Mouse (Mus musculus): ENCODE measurements around the gene Icmt. TPM values are rescaled to one million over a fixed set of nuclear protein-coding genes. Genes with fewer than 3 reads are reported as not detected.

Gene Icmt
- 22.1 and 30.5 TPM in 2 replicates for polyA plus RNA-seq (2012; rRNA removed)

DNA sequence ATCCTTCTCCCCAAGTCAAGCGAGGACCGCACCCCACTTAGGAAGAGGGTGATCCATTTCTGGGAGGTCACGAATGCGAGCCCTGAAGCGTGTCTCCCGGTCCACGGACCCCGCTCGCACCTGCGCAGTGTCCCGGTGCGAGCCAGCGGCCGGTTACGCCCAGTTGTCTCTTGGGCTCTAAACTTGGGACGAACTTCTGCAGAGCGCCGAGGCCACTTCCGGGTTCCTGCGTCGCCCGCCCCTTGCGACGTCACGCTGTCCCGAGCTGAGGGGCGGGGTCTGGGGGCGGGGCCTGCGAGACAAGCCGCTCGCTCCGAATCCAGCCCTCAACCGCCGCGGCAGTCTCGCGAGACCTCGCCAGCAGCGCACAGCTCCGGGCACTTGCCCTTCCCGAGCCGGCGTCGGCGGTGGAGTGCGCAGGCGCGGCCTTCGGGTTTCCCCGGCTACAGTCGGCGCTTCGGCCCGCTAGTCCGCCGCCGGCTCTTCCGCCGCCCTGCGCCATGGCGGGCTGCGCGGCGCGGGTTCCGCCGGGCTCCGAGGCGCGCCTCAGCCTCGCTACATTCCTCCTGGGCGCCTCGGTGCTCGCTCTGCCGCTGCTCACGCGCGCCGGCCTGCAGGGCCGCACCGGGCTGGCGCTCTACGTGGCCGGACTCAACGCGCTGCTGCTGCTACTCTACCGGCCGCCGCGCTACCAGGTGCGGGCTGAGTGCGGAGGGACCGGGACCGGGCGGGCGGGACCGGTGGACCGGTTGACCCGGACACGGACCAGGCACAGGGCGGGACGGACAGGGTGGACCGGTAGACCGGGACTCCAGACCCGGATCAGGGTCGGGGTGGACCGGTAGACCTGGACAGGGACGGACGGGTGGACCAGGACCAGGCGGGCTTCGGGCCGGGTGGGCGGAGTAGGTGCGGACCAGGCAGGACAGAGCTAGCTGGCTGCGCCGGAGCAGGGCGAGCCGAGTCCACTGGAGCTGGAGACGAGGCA lies at the start of gene Icmt:
TSS of gene Icmt (plus strand) at position 354 of the 988 bp plus-strand sequence.
- DNase-seq (ENCODE audit: low read depth, low spot score): peak; percentile 89
- under 1% methylated on average over 119 of the region's 119 CpGs for WGBS

DNA sequence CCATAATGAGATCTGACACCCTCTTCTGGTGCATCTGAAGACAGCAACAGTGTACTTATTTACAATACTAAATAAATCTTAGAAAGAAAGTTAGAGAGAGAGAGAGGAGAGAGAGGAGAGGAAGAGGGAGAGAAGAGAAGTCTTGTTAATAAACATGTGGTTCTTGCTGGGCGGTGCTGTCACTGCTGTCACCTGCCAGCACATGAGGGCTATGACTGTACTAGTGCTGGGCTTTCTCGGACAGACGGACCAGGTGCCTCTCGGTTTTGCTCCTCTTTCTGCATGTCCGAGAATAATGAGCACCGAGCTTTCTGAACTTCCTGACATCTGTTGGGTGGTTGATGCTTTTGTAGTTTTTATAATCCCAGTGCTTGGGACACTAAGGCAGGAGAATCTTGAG lies 46.4 kb upstream of the Icmt start:
- no peak for DNase-seq (ENCODE audit: low read depth, low spot score)
- WGBS: 84% methylated on average over 6 of the region's 6 CpGs

DNA sequence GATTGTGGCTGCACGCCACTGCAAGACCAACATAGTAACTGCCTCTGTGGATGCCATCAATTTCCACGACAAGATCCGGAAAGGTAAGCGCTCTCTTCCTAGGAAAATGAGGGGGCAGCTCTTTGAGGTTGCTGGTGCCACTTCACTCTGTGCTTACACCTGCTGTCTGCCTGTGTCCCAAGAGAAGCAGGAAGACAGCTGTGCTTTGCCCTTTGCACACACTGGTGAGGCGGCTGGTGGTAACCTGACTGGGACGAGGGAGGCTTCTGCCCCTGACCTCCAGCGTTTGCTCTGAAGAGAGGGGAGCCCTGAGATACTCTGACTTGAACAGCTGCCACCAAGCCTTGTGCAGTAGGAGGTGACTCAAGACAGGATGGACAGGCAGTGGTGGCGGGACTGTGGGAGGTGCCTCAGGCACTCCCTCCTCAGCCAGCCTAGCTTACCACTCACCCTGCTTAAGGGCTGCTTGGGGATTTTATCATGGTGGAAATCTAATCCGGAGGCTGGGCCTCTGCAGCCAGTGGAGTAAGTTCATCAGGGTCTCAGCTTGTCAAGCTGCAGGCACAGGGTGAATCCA lies 43.8 kb upstream of the Icmt start:
- WGBS: 68% methylated on average over 9 of the region's 9 CpGs
- DNase-seq (ENCODE audit: low read depth, low spot score): no peak

DNA sequence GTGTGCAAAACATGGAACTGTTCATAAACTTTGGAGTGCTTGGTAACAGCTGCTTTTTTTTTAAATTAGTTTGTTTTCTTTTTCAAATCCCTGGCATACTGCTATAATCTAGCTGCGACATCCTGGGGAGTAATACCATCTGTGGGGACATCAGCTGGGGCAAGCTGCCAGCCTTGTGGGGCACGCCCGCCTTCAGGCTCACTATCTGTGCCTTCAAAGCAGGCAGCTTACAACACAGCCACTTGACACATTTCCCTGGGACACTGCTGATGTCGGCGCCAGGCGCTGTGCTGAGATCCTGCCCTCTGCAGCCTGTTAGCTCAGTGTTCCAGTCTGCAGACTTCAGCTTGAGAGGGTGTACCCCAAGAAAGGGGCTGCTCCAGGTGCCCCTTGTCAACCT lies 40.0 kb upstream of the Icmt start:
- WGBS: 38% methylated on average over 6 of the region's 6 CpGs
- no peak for DNase-seq (ENCODE audit: low read depth, low spot score)

DNA sequence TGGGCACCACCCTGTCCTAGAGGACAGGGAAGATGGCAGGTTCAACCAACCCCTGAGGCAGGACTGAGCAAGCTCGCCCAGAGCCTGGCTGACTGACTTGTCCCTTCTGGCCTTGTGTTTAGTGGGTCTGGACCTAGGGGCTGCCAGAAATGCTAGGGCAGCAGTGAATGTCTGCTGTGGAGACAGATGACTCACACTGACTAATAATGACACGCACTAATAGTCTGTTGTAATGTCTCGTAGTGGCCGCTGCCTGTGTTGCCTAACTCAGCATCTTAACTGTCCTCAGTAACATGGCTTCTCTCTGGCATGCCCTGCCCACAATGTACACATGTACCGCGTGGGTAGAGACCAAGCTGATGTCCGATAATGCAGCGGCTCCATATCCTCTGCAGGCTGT lies 36.6 kb upstream of the Icmt start:
- no peak for DNase-seq (ENCODE audit: low read depth, low spot score)
- 88% methylated on average over 8 of the region's 8 CpGs for WGBS

DNA sequence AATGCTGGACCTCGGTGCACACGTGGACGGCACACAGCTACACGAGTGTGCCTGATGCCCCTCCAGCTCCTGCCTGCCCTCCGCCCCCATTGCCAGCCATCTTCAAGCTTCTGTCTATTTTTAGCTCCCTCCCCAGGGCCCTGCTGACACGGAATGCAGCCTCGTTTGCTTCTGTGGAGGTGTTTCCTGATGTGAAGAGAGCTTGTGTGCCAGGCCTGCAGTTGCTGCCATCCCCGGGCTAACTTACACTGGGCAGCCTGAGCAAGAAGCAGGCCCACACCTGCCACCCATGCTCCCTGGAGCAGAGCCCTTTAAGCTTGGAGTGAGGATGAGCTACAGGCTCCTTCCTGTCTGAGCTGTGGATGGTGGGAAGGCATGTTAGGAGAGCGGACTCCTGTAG lies 34.8 kb upstream of the Icmt start:
- DNase-seq (ENCODE audit: low read depth, low spot score): no peak
- 71% methylated on average over 9 of the region's 9 CpGs for WGBS

DNA sequence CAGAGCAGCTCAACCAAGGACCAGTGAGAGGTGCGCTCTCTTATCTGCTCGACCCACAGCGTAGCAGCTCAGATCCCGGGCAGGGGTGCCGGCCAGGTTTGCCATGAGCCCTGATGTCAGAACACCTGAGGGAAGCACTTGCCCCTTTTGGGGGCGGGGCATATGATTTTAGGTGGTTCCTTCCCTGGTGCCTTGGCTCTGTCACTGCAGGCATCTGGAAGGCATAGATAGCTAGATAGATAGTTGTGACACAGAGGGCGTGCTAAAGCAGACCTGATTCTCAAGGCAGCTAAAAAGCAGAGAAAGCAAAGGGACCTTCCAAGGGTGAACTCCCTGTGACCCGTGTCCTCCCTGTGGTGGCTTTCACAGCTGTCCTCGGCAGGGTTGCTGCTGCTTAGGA lies 33.9 kb upstream of the Icmt start:
- 81% methylated on average over 9 of the region's 9 CpGs for WGBS
- DNase-seq (ENCODE audit: low read depth, low spot score): no peak

DNA sequence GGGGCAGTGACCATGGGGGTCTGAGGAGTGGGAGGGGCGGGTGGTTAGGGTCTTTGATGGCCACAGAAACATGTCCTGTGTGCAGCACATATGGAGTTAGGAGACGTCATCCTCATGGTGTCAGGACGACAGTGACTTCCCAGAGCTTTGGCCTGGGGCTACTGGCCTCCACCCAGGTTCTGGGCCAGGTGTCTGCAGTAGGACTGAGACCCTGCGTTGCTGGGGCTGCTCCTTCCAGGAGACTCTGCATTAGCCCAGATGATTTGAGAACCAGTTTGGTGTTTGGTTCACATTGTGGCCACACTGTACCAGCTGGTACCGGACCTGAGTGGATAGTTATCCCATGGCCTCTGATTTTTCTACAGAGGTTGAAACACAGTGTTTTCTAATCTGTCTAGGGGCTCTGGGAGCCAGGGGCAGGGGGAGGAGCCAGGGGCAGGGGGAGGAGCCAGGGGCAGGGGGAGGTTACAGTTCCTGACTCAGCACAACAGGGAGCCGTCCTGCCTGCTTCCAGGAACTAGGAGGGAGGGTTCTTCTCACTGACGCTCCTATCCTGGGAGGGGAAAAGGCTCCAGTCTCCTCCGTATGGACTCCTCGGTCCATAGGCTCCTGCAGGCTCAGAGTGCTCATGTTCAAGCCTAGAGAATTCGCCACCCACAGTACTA lies 33.4 kb upstream of the Icmt start:
- 64% methylated on average over 10 of the region's 10 CpGs for WGBS
- no peak for DNase-seq (ENCODE audit: low read depth, low spot score)

DNA sequence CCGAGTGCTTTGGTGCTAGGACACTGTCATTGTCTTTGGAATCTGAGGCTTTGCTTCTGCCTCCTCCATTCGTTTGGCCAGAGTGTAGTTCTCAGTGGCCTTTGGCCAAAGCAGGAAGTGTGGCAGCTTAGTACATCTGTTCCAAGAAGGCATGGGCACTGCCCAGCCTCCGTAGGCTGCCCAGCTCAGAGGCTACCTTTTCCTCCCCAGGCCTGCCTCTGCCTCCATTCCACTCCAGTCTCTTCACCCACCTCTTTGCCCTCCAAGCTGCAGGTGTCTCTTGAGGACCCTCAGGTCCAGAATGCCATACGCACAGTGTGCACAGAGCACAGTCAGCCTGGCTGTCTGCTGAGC lies 32.9 kb upstream of the Icmt start:
- DNase-seq (ENCODE audit: low read depth, low spot score): no peak
- 55% methylated on average over 4 of the region's 4 CpGs for WGBS

DNA sequence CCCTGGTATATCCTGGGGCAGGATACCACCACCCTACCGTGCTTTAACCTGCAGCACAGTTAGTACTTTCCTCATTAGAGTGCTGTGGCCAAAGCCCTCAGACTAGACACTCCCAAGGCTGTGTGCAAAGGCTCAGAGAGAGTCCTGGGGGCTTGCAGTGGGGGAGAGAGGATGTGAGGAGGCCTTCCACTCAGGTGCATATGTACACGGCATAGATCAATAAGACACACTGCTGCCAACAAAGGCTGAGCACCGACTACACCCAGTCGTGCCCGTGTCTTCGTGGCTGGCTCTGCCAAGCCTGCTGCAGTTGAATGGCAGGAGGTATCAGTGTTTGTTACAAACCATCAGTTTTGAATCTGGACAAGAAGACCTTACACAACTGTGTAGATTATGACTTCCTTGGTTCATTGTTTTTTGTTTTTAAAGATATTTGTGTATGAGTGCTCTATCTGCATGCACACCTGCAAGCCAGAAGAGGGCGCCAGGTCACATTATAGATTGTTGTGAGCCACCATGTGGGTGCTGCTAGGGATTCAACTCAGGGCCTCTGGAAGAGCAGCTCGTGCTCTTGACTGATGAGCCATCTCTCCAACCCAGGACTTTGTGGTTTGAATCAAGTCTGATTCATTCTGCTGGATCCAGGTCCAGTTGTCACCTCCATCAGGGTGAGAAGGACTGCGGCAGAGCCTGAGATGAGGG lies 32.0 kb upstream of the Icmt start:
- WGBS: 93% methylated on average over 9 of the region's 9 CpGs
- no peak for DNase-seq (ENCODE audit: low read depth, low spot score)

DNA sequence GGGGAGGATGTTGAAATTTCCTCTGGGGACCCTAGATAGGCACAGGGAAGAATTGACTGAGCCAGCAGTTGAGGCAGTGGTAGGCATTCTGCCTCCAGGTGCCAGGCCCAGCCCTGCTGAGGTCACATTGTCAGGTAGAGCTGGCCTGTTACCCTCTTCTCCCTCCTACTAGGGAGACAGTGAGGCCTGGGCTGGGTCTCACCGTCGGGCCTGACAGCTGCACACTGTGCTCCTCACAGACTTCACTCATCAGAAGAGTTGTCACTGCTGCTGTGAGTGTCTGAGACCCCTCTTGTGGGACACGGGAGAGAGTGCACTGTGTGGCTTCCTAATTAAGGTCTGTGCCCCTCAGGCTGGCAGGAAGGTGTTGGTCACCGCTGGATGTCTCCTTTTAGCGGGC lies 31.2 kb upstream of the Icmt start:
- 77% methylated on average over 5 of the region's 5 CpGs for WGBS
- no peak for DNase-seq (ENCODE audit: low read depth, low spot score)

DNA sequence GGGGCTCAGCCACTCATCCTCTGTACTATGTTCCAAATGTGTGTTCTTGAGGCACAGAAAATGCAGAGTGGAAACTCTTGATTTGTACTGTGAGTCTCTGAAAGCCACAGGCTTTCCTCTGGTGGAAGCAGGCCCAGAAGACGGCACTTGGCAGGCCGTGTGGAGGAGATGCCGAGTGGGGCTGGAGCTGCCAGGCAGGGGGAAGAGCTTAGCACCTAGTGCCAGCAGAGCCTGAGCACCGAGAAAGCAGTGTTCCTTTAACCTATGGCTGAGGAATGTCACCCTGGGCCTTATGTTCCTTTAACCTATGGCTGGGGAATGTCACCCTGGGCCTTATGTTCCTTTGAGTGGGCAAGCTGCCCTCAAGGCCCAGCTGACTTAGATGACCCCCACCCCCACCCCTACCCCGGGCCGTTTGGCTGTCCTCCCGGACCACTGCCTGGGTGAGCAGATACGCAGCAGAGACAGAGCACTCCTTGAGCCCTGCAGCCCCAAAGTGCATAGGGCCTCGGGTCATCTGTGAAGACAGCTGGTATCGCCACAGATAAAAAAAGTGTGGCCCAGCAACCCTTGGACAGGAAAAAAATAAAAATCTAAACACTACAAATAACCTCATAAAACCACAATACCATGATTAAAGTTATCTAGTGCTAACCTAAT lies 30.7 kb upstream of the Icmt start:
- 74% methylated on average over 10 of the region's 10 CpGs for WGBS
- no peak for DNase-seq (ENCODE audit: low read depth, low spot score)

DNA sequence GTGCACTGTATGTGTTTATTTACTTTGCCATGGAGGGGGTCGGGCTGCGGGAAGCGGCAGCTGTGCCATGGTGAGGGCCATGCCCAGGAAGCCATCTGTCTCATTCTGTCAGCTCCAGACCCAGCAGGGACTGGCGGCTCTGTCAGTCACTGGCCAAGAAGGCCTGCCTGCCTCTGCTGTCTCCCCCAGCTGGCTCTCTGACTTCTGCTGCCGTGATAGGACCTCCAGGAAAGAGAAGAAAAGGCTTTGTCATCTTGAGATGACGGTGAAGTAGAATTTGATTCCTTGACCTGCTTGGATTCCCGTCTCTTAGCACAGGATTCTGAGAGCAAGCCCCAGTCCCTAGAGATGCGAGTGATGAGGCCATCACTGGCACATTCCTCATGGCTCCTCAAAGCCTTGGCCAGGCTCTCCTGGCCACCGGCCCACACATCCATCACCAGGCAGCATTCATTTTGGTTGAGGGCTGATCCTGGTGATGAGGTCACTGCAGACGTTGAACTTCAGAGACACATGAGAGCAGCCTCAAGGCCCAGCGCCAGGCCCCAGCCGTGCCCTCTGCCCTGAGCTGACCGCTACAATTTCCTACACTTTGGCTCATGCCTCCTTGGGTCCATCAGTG lies 29.2 kb upstream of the Icmt start:
- no peak for DNase-seq (ENCODE audit: low read depth, low spot score)
- 71% methylated on average over 13 of the region's 13 CpGs for WGBS

DNA sequence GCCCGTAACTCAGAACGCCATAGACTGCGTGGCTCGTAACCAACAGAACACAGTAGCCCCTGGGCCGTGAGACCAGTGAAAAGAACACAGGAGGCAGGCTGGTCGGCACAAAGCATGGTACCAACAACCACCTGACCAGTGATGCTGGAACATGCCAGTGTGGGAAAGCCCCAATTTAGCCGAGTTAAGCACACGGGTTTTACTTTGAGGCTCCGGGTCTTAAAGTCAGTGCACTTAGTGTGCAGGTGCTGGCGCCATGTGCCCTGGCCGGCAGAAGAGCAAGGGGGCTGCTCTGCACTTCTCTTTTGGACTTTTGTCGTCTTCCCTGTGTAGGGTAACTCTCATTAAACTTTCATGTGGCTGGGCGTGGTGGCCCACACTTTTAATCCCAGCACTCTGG lies 27.1 kb upstream of the Icmt start:
- 89% methylated on average over 13 of the region's 13 CpGs for WGBS
- DNase-seq (ENCODE audit: low read depth, low spot score): no peak

DNA sequence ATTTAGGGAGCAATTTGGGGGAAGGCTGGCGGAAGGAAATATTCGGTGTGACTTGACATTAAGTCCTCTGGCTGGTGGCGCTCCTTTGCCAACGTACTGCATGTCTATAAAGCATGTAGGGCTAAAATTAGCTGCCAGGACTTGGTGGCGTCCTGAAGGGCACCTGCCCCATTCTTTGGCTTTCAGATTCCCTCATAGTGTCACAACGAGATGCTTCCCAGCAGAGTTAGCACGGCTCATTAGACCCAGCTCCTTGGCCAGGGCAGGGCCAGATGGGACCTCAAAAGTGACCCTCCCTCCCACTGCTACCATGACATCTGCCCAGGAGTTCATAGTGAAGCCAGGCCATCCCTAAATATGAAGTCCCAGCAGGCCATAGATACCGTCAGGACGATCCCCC lies 26.4 kb upstream of the Icmt start:
- no peak for DNase-seq (ENCODE audit: low read depth, low spot score)
- 88% methylated on average over 9 of the region's 9 CpGs for WGBS

DNA sequence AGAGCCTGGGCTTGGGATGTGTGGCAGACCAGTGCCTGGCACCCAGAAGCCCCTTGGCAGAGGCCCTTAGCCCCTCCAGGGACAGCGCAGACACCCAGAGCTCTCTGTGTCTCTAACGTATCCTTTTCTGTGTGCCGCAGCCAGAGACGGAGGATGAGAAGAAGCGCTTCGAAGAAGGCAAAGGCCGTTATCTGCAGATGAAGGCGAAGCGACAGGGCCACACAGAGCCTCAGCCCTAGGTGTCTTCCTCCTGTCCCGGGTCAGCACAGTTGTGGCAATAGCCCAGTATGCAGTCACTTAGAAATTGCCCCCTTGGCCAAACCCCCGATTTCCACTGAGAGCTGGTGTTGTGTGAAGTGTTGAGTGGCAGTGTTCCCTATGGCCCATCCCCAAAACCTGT lies 25.7 kb upstream of the Icmt start:
- DNase-seq (ENCODE audit: low read depth, low spot score): no peak
- 96% methylated on average over 11 of the region's 11 CpGs for WGBS

DNA sequence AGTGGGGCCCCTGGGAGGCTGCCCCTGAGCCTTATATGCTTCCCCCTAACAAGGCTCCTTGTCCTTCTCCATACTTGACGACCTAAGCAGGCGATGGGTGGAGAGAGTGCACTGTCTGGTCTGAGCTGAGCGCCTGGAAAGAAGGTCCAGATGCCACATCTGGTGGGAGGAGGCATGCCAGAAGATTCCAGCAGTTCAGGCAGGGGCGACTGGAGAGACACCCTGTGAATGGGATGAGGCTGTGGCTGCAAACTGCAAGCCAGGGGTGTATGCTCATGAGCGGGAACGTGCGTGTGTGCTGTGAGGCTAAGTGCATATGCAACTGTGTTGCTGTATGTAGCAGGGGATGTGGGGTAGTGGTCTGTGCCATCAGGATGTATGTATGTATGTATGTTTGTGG lies 25.0 kb upstream of the Icmt start:
- no peak for DNase-seq (ENCODE audit: low read depth, low spot score)
- WGBS: 71% methylated on average over 7 of the region's 7 CpGs

DNA sequence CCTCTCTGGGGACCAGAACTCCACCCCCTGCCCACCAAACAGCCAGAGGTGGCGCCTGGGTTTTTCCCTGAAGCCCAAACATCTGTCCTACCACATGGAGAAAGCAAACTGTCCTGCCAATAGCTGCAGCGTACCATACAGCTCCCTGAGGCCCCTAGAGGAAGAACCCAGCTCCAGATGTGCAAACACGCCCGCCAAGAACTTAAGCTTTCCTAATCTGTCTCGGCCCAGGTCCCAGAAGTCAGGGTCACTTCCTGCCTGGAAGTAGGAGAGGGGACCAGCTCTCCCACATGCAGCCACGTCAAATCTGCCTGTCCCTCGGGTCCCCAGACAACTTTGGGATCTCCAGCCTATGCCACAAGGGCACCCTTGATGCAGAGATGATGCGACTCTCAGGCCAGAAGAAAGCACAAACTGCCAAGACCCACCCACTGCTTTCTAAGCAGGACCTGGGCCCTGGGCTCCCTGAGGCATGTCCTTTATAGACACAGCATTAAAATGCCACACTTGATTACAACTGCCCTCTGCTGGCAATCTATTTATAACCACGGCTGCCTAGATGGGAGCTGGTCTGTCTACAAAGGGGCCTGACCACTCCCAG lies 24.5 kb upstream of the Icmt start:
- 52% methylated on average over 9 of the region's 9 CpGs for WGBS
- no peak for DNase-seq (ENCODE audit: low read depth, low spot score)

DNA sequence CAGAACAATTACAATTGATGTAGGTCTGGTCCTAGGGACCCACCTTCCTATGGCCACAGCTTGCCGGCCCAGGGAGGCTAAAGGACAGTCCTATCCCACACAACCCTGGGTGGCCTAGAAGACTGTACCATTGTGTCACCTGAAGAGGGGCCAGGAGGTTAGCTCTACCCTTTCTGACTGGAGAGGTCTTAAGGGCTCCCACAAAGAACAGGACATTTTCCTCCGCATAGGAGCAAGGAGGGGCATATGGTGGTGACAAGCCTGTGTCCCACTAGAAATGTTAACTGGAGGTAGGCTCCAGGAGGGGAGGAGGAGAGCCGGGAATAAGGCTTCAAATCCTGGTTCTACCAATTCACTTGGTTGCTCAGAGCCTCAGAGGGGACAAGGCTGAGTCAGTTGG lies 23.8 kb upstream of the Icmt start:
- WGBS: 59% methylated on average over 3 of the region's 3 CpGs
- DNase-seq (ENCODE audit: low read depth, low spot score): no peak

Measured in large intestine, adult 2 months (tissue).